Mouse (Mus musculus) spleen, adult 2 months (tissue): ENCODE measurements around the gene Dnajb11. TPM values are rescaled to one million over a fixed set of nuclear protein-coding genes. Genes with fewer than 3 reads are reported as not detected.

ENCODE experiments used
- DNase-seq, 2 experiments: peaks; one replicate each; pipeline versions ENCODE4 v3.0.0 to v3.0.0-alpha.2; 2012 to 2021; ENCODE audit warnings: low spot score in 2 of 2, low read depth in 1 of 2
- H3K27ac ChIP-seq: fragments of 200-500 bp; 2 replicates; pipeline ENCODE4 v1.5.1; 2012; ENCODE audit warnings: low read length, inconsistent platforms; ENCODE audit not compliant: insufficient read depth
- H3K27me3 ChIP-seq: fragments of 200-500 bp; 2 replicates; pipeline ENCODE4 v1.6.1; 2012; ENCODE audit warnings: mild to moderate bottlenecking, moderate library complexity, low read length, inconsistent platforms; ENCODE audit not compliant: control insufficient read depth, insufficient read depth
- H3K36me3 ChIP-seq: fragments of 200-500 bp; 2 replicates; pipeline ENCODE4 v1.6.1; 2012; ENCODE audit warnings: mild to moderate bottlenecking, low read length, inconsistent platforms; ENCODE audit not compliant: control insufficient read depth, insufficient read depth
- H3K4me1 ChIP-seq: fragments of 200-500 bp; 2 replicates; pipeline ENCODE4 v1.6.1; 2011; ENCODE audit warnings: inconsistent platforms; ENCODE audit not compliant: control insufficient read depth, insufficient read depth, insufficient read length
- H3K4me3 ChIP-seq: fragments of 200-500 bp; 2 replicates; pipeline ENCODE4 v1.5.1; 2011; ENCODE audit warnings: mild to moderate bottlenecking, inconsistent platforms; ENCODE audit not compliant: insufficient read depth, insufficient read length; ENCODE audit errors: extremely low read depth
- CTCF ChIP-seq: fragments of 200-500 bp; IDR thresholded peaks from 2 replicates; pipeline ENCODE4 v1.5.1; 2011; ENCODE audit warnings: mild to moderate bottlenecking, inconsistent platforms; ENCODE audit not compliant: insufficient read depth, insufficient read length, insufficient replicate concordance; ENCODE audit errors: extremely low read depth
- POLR2A ChIP-seq: fragments of 200-500 bp; IDR thresholded peaks from 2 replicates; pipeline ENCODE4 v1.6.1; 2011; ENCODE audit warnings: low read depth, low read length, inconsistent platforms
- WGBS: fragments of 180-500 bp; shearing (Covaris S2); methylation state at CpG from one replicate; pipeline ENCODE4 v1.1.7; 2018; 5-methylcytosine and 5-hydroxymethylcytosine counted together
- polyA plus RNA-seq: library from polyadenylated mRNA; depleted of rRNA; stranded (reverse); fragments of >200 nt; gene quantifications from 2 replicates; pipeline ENCODE4 v1.2.3, GENCODE M21; 2012

Dnajb11 gene
- polyA plus RNA-seq, 1 experiment = 13.3 TPM

GRCm38 (mm10) chr16:22844061-22844801 lies 13.4 kb upstream of the Dnajb11 start:
- Histone ChIP-seq H3K36me3 (peaks cover 3% of the 10 kb centered on the region; the same call in 1 of the 2 replicates), H3K27ac (no peak overlapping the region), H3K4me3 (no peak overlapping the region), H3K27me3 (no peaks in the 10 kb centered on the region), H3K4me1 (no peaks in the 10 kb centered on the region)
- WGBS = 17% methylated on average over 26 of the region's 26 CpGs
- peak in 1 of 2 experiments; percentile 16 for DNase-seq
- TF ChIP-seq POLR2A = no peak
- TF ChIP-seq CTCF = no peak

GRCm38 (mm10) chr16:22844834-22845233 lies 12.8 kb upstream of the Dnajb11 start:
- DNase-seq = no peak
- H3K36me3 ChIP-seq = peaks cover 1% of the 10 kb centered on the region; the same call in 1 of the 2 replicates
- no peaks in the 10 kb centered on the region for H3K27me3 ChIP-seq
- H3K27ac ChIP-seq = no peak overlapping the region
- no peaks in the 10 kb centered on the region for H3K4me1 ChIP-seq
- no peak overlapping the region for H3K4me3 ChIP-seq
- WGBS = 65% methylated on average over 5 of the region's 5 CpGs
- no peak for TF ChIP-seq POLR2A
- no peak for TF ChIP-seq CTCF

GRCm38 (mm10) chr16:22845481-22845880 lies 12.2 kb upstream of the Dnajb11 start:
- Histone ChIP-seq H3K27ac (no peak overlapping the region), H3K27me3 (no peaks in the 10 kb centered on the region)
- 92% methylated on average over 4 of the region's 4 CpGs for WGBS

GRCm38 (mm10) chr16:22847686-22848085 lies 10.0 kb upstream of the Dnajb11 start:
- 92% methylated on average over 1 of the region's 1 CpGs for WGBS
- DNase-seq = no peak
- Histone ChIP-seq H3K27me3 (no peaks in the 10 kb centered on the region), H3K27ac (no peak overlapping the region), H3K36me3 (no peaks in the 10 kb centered on the region), H3K4me1 (no peaks in the 10 kb centered on the region), H3K4me3 (no peak overlapping the region)
- TF ChIP-seq POLR2A (no peak), CTCF (no peak)

More at GRCm38 (mm10) chr16:22845481-22845880, 12.2 kb upstream of the Dnajb11 start:
- TF ChIP-seq POLR2A (no peak), CTCF (no peak)
- Histone ChIP-seq H3K36me3 (peaks cover 1% of the 10 kb centered on the region; the same call in 1 of the 2 replicates), H3K4me1 (no peaks in the 10 kb centered on the region), H3K4me3 (no peak overlapping the region)
- no peak for DNase-seq

GRCm38 (mm10) chr16:22848331-22848730 lies 9.3 kb upstream of the Dnajb11 start:
- H3K36me3 ChIP-seq = no peaks in the 10 kb centered on the region
- DNase-seq = no peak
- no peaks in the 10 kb centered on the region for H3K27me3 ChIP-seq
- H3K4me3 ChIP-seq = no peak overlapping the region
- WGBS = 95% methylated on average over 1 of the region's 1 CpGs
- no peak overlapping the region for H3K27ac ChIP-seq
- H3K4me1 ChIP-seq = no peaks in the 10 kb centered on the region
- TF ChIP-seq POLR2A (no peak), CTCF (no peak)

- Histone ChIP-seq H3K27ac (no peak overlapping the region), H3K4me3 (no peak overlapping the region), H3K36me3 (no peaks in the 10 kb centered on the region), H3K27me3 (no peaks in the 10 kb centered on the region), H3K4me1 (no peaks in the 10 kb centered on the region; the same call in 1 of the 2 replicates)
- no peak for DNase-seq
- 81% methylated on average over 4 of the region's 4 CpGs for WGBS
- TF ChIP-seq POLR2A (no peak), CTCF (no peak)
Measured at GRCm38 (mm10) chr16:22852709-22853108, 4.9 kb upstream of the Dnajb11 start.

- no peak for DNase-seq
- peaks cover 4% of the 10 kb centered on the region; the same call in 1 of the 2 replicates for H3K4me1 ChIP-seq
- no peaks in the 10 kb centered on the region for H3K36me3 ChIP-seq
- H3K4me3 ChIP-seq = peak overlapping the region; percentile 67
- H3K27me3 ChIP-seq = no peaks in the 10 kb centered on the region
- peak overlapping the region; percentile 85; the same call in 1 of the 2 replicates for H3K27ac ChIP-seq
- WGBS = 9% methylated on average over 9 of the region's 9 CpGs
- TF ChIP-seq CTCF (no peak), POLR2A (no peak)
Measured at GRCm38 (mm10) chr16:22856773-22857172, 872 bp upstream of the Dnajb11 start.
